Mouse (Mus musculus) gastrocnemius, postnatal 36 days (tissue): ENCODE data around the gene Spag17. TPM values are rescaled to one million over a fixed set of nuclear protein-coding genes. Genes with fewer than 3 reads are reported as not detected.

Experiments
- DNase-seq, 2 experiments: peaks; one replicate each; pipeline ENCODE4 v3.0.0; 2022
- intact Hi-C: fragments of 180-260 bp; cut with DNase I; formaldehyde crosslinking; loops from one replicate; pipeline ENCODE4 v1.15.1; 2025
- total RNA-seq, 2 experiments: library from RNA; stranded (reverse); gene quantifications; 2 replicates each; pipeline ENCODE4 v1.2.3; 2021

Gene Spag17
- total RNA-seq, 2 experiments from 2014 or later, result not detected

- no peak for DNase-seq
- intact Hi-C loops, result no loop called here
Observed at GRCm38 (mm10) chr3:100161665-100162314, 276.6 kb downstream of the Spag17 start.

GRCm38 (mm10) chr3:100162315-100163105 lies 277.3 kb downstream of the Spag17 start, which contains the start of the genes Gdap2 and Wdr3:
Gene Gdap2 (plus strand): TSS chr3:100162381.
Gene Wdr3 (minus strand): TSS chr3:100162407.
- intact Hi-C loops, result no loop called here
- DNase-seq, result peak; percentile 87 to 89

DNA sequence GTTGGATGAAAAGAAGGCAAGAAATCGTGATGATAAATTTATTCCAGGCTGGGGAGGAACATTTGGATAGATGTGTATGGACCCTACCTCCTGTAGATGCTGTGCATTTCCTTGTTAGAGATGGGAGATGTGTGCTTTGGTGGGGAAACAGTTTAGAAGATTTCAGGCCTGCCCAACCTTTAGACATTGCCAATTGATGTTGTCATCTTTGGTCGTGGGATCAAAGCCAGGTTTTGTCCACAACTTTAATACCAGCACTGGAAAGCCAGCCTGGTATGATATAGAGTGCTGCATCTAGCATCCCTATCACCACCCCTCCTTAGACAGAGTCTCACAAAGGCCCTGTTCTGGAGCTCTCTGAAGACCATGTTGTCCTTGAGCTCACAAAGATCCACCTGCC lies 278.4 kb downstream of the Spag17 start:
- DNase-seq, result no peak
- intact Hi-C loops, result no loop called here

DNA sequence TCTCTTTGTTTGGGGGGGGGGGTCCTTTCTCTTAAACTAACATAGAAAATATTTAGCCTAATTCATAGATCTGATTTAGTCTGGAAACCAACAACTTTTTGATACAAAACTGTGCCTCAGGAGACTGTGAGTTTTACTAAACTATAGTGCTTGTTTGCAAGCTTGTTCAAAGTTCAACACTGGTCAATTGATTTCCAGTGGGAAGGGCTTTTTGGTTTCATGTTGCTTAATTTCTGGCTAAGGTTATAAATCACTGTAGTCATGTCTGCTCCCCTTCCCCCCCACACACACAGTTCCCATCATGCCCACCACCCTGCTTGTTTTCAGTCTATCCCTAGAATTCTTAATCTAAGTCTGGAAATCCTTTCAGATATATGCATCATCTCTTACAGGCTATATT lies 279.8 kb downstream of the Spag17 start:
- DNase-seq, result no peak
- intact Hi-C loops, result no loop called here

GRCm38 (mm10) chr3:100176031-100176430 lies 290.8 kb downstream of the Spag17 start:
- no peak for DNase-seq
- intact Hi-C loops, result no loop called here

GRCm38 (mm10) chr3:100180471-100180870 lies 295.3 kb downstream of the Spag17 start:
- DNase-seq, result no peak
- intact Hi-C loops, result loop anchor here (10.0 kb wide), 1 partner anchor 384 kb away; no protein-coding TSS in a partner anchor

DNA sequence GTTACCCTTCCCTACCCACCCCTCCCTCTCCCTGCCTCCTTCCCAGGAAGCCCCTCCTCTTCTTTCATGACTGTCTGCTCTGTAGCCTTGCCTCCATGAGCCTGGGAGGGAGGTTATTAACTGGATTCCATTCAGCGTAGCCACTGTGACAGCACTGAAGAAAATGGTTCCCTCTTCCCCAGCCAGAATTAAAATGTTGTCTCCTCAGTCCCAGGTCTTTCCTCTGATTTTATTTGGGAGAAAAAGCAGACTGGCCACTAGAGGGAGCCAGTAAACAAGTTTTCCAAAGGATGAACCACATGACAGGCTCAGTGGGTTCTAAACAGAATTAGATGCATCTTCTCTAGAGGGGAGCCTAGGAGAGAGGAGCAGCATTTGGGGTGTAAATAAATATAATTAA lies 304.2 kb downstream of the Spag17 start:
- DNase-seq, result peak in 1 of 2 experiments; percentile 45
- intact Hi-C loops, result loop anchor here (5.0 to 10.0 kb wide), 2 partner anchors 233 to 375 kb away; no protein-coding TSS in a partner anchor

DNA sequence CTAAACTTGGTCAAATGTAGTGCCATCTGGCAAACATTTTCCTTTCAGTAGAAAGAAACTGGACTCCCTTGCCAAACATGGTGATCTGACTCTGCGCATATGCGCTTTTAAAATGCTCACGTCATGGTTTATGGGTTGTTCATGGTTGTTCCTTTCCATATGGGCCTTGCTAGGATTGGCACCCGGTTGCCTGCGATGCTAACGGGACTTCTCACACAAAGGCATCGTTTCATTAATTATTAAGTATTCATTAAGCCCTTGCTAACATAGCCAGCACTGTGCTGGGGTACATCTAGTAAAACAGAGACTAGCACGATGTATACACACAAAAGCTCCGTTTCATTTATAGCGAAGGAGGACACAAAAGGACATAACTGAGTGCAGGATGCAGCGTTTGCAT lies 304.7 kb downstream of the Spag17 start:
- intact Hi-C loops, result loop anchor here (5.0 to 10.0 kb wide), 2 partner anchors 232 to 375 kb away; no protein-coding TSS in a partner anchor
- DNase-seq, result no peak
